Mouse (Mus musculus): ENCODE measurements around the gene Rassf10. TPM values are rescaled to one million over a fixed set of nuclear protein-coding genes. Genes with fewer than 3 reads are reported as not detected.

Gene Rassf10
- not detected in 2 replicates for total RNA-seq (2017)

DNA sequence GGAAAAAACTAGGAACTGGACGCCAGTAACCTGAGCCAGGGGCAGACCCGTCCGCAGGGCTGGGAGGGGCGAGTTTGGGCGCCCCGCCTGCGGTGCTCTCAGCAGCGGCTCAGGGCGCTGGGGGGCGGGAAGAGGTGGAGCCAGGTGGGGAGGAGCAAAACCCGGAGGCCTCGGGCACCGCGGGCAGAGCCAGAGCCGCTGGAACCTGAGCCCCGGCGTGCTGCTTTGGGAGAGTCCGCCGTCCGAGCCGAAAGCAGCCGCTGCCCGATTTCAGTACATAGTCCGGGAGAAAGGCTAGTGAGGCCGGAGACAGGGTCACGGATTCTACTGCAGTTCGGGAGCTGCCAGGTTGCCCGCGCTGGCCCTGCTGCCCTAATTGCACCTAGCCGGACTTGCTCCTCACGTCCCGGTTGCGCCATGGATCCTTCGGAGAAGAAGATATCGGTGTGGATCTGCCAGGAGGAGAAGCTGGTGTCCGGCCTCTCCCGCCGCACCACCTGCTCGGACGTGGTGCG lies at the start of gene Rassf10:
Rassf10 (plus strand) TSS at position 186 of the 515 bp plus-strand sequence.
- ATAC-seq (replicated peaks in 1 of 2; ENCODE audit: insufficient read depth in 1 of 2, low FRiP score in 2 of 2, low TSS enrichment in 1 of 2, low read depth in 1 of 2, poor library complexity in 2 of 2, severe bottlenecking in 2 of 2) = peak; percentile 63 to 76

DNA sequence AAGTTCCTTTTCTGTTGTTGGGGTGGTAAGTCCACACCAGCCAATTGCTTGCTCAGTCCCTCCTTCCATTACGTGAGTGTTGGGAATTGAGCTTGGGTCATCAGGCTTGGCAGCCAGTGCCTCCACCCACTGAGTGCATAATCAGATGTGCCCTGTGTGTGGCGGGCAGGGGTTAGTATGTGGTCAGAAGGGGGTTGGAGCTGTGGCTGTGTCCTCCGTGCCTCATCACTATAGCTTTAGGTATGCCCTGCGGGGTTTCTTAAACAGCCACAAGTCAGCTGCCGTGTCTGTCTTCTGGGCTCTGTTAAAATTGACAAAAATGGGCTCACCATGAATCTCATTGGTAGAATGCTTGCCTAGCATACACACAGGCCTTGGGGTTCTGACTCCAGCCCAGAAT lies 46.9 kb upstream of the Rassf10 start:
- ATAC-seq (replicated peaks in 1 of 2; ENCODE audit: insufficient read depth in 1 of 2, low FRiP score in 2 of 2, low TSS enrichment in 1 of 2, low read depth in 1 of 2, poor library complexity in 2 of 2, severe bottlenecking in 2 of 2) = no peak

DNA sequence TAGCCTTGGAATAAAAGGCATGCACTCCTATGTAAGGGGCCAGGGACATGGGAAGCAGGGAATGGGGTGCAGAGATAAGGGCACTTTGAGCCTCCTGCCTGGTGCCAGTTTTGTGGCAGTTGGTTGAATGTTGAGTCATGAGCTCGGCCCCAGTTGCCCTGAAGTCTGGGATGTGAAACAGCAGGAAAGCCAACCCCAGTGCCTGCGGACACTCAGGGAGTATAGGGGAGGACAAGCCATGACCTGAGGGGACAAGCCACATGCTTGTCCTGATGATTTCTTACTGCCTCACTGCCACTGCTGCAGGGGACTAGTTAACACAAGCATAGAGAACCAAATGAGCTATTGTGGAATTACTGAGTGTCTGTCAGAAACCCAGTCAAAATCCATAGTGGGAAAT lies 46.3 kb upstream of the Rassf10 start:
- no peak; a peak in 1 of 4 replicates for ATAC-seq (replicated peaks in 1 of 2; ENCODE audit: insufficient read depth in 1 of 2, low FRiP score in 2 of 2, low TSS enrichment in 1 of 2, low read depth in 1 of 2, poor library complexity in 2 of 2, severe bottlenecking in 2 of 2)

DNA sequence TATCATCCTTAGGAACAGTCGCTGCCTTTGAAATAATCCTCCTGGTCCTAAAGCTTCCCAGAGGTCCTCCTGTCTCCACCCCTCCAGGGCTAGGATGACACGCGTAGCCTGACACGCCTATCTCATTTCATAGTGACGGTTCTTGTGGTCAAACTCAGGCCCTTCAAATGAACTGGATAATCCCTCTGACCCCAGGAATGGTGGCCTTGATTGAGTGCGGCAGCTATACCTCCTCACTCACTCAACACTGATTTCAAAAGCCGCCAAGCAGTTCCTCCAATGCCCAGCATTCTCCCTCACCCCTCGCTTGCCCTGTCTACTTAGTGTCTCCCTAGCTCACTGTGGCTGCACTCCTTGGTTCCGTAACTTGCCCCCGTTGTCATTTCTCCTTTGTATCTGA lies 44.6 kb upstream of the Rassf10 start:
- no peak for ATAC-seq (replicated peaks in 1 of 2; ENCODE audit: insufficient read depth in 1 of 2, low FRiP score in 2 of 2, low TSS enrichment in 1 of 2, low read depth in 1 of 2, poor library complexity in 2 of 2, severe bottlenecking in 2 of 2)

DNA sequence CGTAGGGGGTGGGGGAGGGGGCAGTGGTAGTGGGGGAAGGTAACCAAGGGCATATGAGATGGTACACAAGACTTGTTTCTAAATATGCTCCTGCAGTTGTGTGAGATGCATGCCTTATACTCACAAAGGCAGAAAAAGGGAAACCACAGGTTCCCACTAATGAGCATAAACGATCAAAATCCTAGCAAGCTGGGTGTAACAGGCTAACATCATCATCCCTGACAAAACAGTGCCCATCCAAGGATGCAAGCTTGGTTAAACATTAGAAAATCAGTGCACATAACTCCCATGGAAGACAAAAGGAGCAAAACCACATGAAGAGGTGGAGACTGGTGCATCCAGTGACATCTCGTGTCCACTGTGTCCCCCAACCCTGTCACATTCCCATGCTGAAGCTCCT lies 40.8 kb upstream of the Rassf10 start:
- ATAC-seq (replicated peaks in 1 of 2; ENCODE audit: insufficient read depth in 1 of 2, low FRiP score in 2 of 2, low TSS enrichment in 1 of 2, low read depth in 1 of 2, poor library complexity in 2 of 2, severe bottlenecking in 2 of 2) = no peak

DNA sequence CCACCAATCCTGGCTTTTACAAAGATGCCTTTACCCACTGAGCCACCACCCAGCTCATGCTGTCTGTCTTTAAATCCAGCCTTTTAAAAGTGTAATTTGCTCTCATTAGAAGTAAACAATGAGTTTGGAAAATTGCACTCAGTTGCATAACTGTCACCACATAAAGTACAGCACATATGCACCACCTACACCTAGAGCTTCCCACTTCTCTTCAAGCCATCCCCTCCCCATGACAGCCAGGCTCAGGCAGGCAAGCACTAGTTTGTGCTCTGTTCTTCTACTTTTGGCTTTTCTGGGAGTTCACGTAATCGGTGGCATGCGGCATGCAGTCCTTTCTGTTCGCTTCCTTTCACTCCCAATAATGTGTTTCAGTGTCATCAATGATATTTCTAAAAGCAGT lies 38.2 kb upstream of the Rassf10 start:
- ATAC-seq (replicated peaks in 1 of 2; ENCODE audit: insufficient read depth in 1 of 2, low FRiP score in 2 of 2, low TSS enrichment in 1 of 2, low read depth in 1 of 2, poor library complexity in 2 of 2, severe bottlenecking in 2 of 2) = no peak

DNA sequence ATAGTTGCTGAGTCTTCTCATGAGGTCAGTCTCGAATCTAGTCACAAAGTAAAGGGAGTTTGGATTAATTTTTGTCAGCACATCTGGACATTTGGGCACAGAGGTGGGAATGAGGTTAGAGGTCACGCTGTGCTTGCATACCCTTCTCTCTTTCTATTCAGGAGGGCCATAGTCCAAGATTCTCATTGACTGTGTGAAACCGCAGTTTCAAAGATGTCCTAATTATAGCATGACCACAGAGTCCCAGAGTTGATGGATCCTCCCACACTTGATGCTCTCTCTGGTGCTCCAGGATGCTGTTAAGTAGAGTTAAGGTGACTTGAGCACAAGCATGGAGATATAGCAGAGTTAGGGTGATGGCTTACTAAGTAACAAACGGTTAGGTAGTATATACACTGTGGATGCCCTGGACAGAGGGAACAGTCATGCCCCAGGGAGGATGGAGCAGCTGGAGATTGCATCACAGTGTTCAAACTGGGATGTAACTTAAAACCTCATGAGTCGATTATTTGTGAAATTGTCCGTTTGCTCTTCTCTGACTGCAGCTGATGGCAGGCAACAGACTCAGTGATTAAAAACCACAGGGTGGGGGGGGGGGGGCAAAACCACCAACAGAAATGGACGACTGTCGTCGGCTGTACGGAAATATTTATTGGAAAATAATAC lies 36.0 kb upstream of the Rassf10 start:
- ATAC-seq (replicated peaks in 1 of 2; ENCODE audit: insufficient read depth in 1 of 2, low FRiP score in 2 of 2, low TSS enrichment in 1 of 2, low read depth in 1 of 2, poor library complexity in 2 of 2, severe bottlenecking in 2 of 2) = no peak

DNA sequence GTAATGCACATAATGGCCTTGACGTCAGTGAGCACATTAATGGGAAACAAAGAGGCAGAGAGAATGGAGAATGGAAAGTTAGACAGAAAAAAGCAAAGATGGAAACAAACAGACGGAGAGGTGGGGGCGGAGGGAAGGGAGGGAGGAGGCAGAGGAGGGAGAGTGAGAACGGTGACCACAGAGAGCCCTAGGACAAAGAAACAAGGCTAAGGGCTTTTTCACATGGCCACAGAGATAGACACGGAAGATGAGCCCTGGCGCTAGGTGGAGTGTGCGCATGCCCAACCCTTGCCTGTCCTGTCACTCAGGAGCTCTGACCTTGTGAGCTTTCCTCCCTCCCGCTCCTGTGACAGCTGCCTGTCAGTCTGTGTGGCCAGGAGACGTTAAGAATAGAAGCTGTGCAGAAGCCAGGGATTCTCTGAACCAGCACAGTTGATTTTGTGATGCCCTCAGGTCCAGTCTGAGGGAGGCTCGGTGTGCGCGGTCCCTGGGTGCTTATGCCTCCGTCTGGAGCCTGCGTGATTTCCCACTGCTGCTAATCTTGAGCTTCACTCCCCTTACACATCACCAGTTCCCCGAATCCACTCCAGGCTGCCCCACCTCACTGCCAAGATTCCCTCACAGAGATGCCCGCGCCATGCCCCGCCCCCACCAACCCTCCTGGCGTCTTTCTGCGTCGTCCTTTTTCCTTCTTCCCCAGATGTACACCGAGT lies 35.3 kb upstream of the Rassf10 start:
- no peak for ATAC-seq (replicated peaks in 1 of 2; ENCODE audit: insufficient read depth in 1 of 2, low FRiP score in 2 of 2, low TSS enrichment in 1 of 2, low read depth in 1 of 2, poor library complexity in 2 of 2, severe bottlenecking in 2 of 2)

DNA sequence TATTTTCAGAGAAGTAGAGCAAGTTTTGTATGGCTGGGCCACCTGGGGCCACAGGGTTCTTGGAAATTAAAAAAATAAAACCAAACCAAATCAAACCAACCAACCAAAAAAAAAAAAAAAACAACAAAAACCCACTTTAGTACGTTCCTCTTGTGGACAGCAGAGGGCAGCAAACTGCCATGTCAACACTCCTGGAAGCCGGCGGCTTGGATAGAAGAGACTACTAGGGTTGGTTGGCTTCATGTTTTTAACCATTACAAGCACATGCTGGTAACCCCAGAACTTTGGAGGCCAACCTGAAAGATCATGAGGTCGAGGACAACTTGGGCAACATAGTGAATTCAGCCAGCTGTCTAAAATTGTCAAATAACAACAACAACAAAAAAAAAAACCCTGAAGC lies 33.9 kb upstream of the Rassf10 start:
- ATAC-seq (replicated peaks in 1 of 2; ENCODE audit: insufficient read depth in 1 of 2, low FRiP score in 2 of 2, low TSS enrichment in 1 of 2, low read depth in 1 of 2, poor library complexity in 2 of 2, severe bottlenecking in 2 of 2) = peak in 1 of 2 experiments; percentile 59; a peak in 2 of 4 replicates

DNA sequence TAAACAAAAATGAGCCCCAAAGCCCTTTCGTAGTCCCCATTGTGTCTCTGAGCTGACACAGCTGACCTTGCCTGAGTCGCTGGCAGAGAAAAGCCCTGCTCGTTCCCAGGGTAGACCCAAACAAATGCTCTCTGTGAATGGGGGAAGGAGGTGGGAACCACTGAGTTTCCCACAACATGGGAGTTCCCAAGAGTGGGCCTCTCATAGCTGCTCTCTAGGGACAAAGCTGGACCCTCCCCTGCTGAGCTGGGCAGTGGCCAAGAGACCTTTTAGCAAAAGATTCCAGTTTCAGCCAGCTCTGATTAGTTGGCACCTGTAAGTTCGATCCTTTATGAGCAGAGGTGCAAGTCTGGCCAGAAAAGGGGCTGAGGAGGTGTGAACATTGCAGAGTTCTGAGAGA lies 31.0 kb upstream of the Rassf10 start:
- ATAC-seq (replicated peaks in 1 of 2; ENCODE audit: insufficient read depth in 1 of 2, low FRiP score in 2 of 2, low TSS enrichment in 1 of 2, low read depth in 1 of 2, poor library complexity in 2 of 2, severe bottlenecking in 2 of 2) = no peak

DNA sequence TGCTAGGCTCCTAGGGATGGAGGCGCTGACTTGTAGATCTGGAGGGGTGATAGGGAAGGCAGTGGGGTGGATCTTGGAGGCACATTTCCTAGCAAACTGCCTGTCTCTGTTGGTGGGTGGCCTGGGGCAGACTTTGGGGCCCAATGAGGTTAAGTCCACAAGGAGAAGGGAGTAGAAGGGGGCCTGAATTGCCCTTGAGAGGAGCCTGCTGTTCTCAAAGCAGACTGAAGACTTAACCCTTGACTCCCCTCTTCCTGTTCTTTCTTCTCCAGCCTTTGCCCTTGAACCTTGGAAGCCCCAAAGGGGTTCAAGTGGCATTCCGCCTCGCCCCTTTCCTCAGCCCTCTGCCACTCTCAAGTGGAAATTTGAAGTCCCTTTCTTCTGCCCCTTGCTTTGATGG lies 30.1 kb upstream of the Rassf10 start:
- ATAC-seq (replicated peaks in 1 of 2; ENCODE audit: insufficient read depth in 1 of 2, low FRiP score in 2 of 2, low TSS enrichment in 1 of 2, low read depth in 1 of 2, poor library complexity in 2 of 2, severe bottlenecking in 2 of 2) = no peak

DNA sequence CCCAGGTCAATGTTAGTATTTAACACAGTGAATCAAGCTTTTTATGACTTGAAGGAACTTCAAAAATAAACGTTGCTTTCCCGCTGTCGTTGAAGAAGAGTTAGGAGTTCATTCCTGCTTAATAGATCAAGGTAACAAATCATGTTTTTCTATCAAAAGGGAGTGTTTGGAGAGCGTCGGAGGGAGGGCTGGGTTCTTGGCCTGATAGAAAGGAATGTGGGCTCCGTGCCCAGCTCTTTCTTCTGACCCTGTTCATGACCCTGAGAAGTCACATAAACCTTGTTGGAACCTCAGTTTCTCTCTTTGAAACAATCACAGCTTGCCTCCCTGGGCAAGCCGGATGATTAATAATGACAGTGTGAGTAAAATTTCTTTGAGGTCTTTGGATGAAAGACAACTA lies 23.1 kb upstream of the Rassf10 start:
- no peak for ATAC-seq (replicated peaks in 1 of 2; ENCODE audit: insufficient read depth in 1 of 2, low FRiP score in 2 of 2, low TSS enrichment in 1 of 2, low read depth in 1 of 2, poor library complexity in 2 of 2, severe bottlenecking in 2 of 2)

DNA sequence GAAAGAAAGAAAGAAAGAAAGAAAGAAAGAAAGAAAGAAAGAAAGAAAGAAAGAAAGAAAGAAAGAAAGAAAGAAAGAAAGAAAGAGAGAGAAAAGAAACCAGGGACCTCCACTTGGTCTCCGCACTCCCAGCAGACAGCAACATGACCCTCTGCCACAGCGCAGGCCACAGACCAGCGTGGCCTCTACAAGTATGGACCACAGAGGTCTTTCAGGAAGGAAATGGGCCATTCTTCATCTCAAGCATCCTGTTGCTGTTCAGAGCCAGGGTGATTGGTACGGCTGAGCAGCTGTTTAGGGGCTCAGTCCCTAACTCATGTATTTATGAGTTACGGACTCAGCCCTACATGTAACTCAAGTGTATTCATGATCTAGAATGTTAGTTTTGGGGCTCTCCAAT lies 17.9 kb upstream of the Rassf10 start:
- peak; percentile 50 to 77; a peak in 3 of 4 replicates for ATAC-seq (replicated peaks in 1 of 2; ENCODE audit: insufficient read depth in 1 of 2, low FRiP score in 2 of 2, low TSS enrichment in 1 of 2, low read depth in 1 of 2, poor library complexity in 2 of 2, severe bottlenecking in 2 of 2)

DNA sequence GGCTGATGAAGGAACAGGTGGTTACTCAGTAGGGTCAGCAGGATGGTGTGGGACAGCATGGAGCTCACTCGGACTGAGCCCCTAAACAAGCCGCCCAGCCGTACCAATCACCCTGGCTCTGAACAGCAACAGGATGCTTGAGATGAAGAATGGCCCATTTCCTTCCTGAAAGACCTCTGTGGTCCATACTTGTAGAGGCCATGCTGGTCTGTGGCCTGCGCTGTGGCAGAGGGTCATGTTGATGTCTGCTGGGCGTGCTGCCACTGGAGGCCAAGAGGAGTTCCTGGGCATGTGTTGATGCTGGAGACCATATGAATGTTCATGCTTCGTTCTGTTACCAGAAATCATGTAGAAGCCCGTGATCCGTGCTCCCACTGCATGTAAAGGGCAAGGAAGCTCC lies 16.7 kb upstream of the Rassf10 start:
- ATAC-seq (replicated peaks in 1 of 2; ENCODE audit: insufficient read depth in 1 of 2, low FRiP score in 2 of 2, low TSS enrichment in 1 of 2, low read depth in 1 of 2, poor library complexity in 2 of 2, severe bottlenecking in 2 of 2) = peak; percentile 48 to 76; a peak in 3 of 4 replicates

DNA sequence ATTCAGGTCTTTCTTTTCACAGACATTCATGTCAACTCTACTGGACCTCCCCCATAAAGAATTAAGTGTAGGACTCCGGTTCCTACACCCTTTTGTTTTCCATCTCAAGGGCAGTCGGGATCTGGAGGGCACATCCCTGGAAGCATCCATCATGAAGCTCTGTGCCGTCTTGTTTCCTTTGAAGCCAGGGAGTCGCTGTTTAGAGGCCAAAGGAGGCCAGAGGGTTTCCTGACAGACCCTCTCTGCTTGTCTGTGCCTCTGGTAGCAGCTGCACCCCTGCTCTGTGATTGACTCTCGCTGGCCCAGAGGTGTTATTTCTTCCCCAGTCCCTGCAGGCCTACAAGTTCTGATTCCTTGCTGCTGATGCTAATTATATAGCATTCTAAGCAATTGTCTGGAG lies 14.8 kb upstream of the Rassf10 start:
- no peak for ATAC-seq (replicated peaks in 1 of 2; ENCODE audit: insufficient read depth in 1 of 2, low FRiP score in 2 of 2, low TSS enrichment in 1 of 2, low read depth in 1 of 2, poor library complexity in 2 of 2, severe bottlenecking in 2 of 2)

DNA sequence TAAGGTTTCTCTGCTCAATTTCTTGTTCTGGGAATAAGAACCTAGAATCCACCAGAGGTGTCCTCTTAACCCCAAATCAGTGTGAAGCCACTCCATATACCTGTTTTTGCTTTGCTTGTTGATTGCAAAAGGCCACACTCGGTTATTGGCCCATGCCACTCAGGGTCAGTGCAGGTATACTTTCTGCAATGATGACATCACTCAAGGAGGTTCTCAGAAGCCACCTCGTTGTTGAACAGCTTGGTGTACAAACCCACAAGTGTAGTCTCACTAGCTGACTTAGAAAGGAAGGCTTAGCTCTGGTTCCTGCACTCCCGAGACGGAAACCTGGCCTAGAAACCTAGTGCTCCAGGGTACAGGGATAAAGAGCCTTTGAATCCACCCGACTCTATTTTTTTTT lies 11.2 kb upstream of the Rassf10 start:
- ATAC-seq (replicated peaks in 1 of 2; ENCODE audit: insufficient read depth in 1 of 2, low FRiP score in 2 of 2, low TSS enrichment in 1 of 2, low read depth in 1 of 2, poor library complexity in 2 of 2, severe bottlenecking in 2 of 2) = no peak

DNA sequence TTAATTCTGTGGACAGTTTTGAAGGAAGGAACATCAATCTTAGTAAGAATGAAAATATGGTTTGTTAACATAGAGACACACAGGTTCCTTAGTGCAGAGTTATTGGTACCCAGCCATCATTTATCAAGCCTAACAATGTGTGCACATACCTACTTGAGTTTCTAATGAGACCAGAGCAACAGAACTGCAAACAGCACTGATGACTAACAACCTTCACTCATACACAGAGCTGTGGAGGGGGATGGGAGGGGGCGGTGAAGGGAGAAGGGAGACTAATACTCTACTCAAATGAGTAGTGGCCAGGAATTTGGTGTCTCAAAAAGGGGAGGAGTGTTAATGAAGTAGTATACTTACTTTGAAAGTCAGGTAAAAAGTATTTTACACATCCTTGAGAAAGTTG lies 10.7 kb upstream of the Rassf10 start:
- no peak for ATAC-seq (replicated peaks in 1 of 2; ENCODE audit: insufficient read depth in 1 of 2, low FRiP score in 2 of 2, low TSS enrichment in 1 of 2, low read depth in 1 of 2, poor library complexity in 2 of 2, severe bottlenecking in 2 of 2)

DNA sequence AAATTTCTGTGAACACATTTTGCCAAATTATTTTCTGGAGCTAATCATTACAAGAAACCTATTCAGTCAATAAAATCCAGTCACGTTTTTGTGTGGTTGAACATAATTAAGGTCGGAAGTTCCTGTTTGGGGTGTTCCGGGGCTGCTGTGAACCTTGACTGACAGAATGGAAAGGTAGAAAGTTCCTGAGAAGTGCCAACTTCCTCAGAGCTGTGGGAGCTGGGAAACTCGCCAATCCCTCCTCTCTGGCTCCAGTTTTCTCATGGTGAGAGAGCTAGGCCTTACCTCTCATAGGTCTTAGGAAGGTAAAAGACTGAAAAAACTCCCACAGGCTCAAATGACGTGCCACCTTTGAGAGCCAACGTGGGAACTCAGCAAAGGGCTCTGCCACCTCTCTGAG lies 7.1 kb upstream of the Rassf10 start:
- peak in 1 of 2 experiments; percentile 17; a peak in 2 of 4 replicates for ATAC-seq (replicated peaks in 1 of 2; ENCODE audit: insufficient read depth in 1 of 2, low FRiP score in 2 of 2, low TSS enrichment in 1 of 2, low read depth in 1 of 2, poor library complexity in 2 of 2, severe bottlenecking in 2 of 2)

All from hematopoietic stem cell, adult 5-6 weeks (primary cell).